Mouse (Mus musculus) urinary bladder, adult 2 months (tissue): ENCODE results near the gene Bicra. TPM values are rescaled to one million over a fixed set of nuclear protein-coding genes. Genes with fewer than 3 reads are reported as not detected.

Source experiments
- DNase-seq: peaks from one replicate; pipeline ENCODE4 v3.0.0; 2022; ENCODE audit warnings: low spot score
- polyA plus RNA-seq: library from polyadenylated mRNA; depleted of rRNA; stranded (reverse); fragments of >200 nt; gene quantifications from 2 replicates; pipeline ENCODE4 v1.2.3, GENCODE M21; 2012

Gene Bicra
- polyA plus RNA-seq, 1 experiment: 3.3 TPM

GRCm38 (mm10) chr7:15972247-15972646 lies 75.5 kb downstream of the Bicra start:
- no peak for DNase-seq

- no peak for DNase-seq
These were observed 78.0 kb downstream of the Bicra start for GRCm38 (mm10) chr7:15969674-15970073.

- no peak for DNase-seq
These were observed 79.4 kb downstream of the Bicra start for GRCm38 (mm10) chr7:15968322-15968721.

- DNase-seq: peak; percentile 79
These were observed 80.4 kb downstream of the Bicra start, which contains the start of gene Ehd2 for GRCm38 (mm10) chr7:15967312-15967711. Ehd2 (minus strand) TSS chr7:15967567.

GRCm38 (mm10) chr7:15966489-15966888 lies 81.2 kb downstream of the Bicra start:
- DNase-seq: no peak

- DNase-seq: no peak
These were observed 83.7 kb downstream of the Bicra start for GRCm38 (mm10) chr7:15963798-15964652.

- peak; percentile 72 for DNase-seq
These were observed 85.1 kb downstream of the Bicra start for GRCm38 (mm10) chr7:15962311-15963288.

GRCm38 (mm10) chr7:15961798-15962197 lies 85.9 kb downstream of the Bicra start:
- no peak for DNase-seq

GRCm38 (mm10) chr7:15961239-15961638 lies 86.5 kb downstream of the Bicra start:
- DNase-seq: no peak

GRCm38 (mm10) chr7:15960691-15961090 lies 87.0 kb downstream of the Bicra start:
- no peak for DNase-seq

- no peak for DNase-seq
These were observed 91.6 kb downstream of the Bicra start for GRCm38 (mm10) chr7:15956143-15956542.

- no peak for DNase-seq
These were observed 92.2 kb downstream of the Bicra start for GRCm38 (mm10) chr7:15955509-15955908.

GRCm38 (mm10) chr7:15954978-15955443 lies 92.7 kb downstream of the Bicra start:
- DNase-seq: no peak

GRCm38 (mm10) chr7:15954436-15954835 lies 93.3 kb downstream of the Bicra start:
- no peak for DNase-seq

GRCm38 (mm10) chr7:15953307-15954074 lies 94.2 kb downstream of the Bicra start:
- DNase-seq: no peak

- DNase-seq: no peak
These were observed 95.3 kb downstream of the Bicra start for GRCm38 (mm10) chr7:15952416-15952815.

GRCm38 (mm10) chr7:15950008-15950407 lies 97.7 kb downstream of the Bicra start:
- no peak for DNase-seq

GRCm38 (mm10) chr7:15949216-15949790 lies 98.4 kb downstream of the Bicra start:
- DNase-seq: no peak

- DNase-seq: peak; percentile 80
These were observed 99.3 kb downstream of the Bicra start for GRCm38 (mm10) chr7:15948381-15948941.

GRCm38 (mm10) chr7:15947653-15948260 lies 100.0 kb downstream of the Bicra start:
- no peak for DNase-seq
